Mouse (Mus musculus) testis, postnatal 10 days (tissue): ENCODE results near the gene Inpp5b.
A peak's percentile ranks its signal among the peaks of the same experiment; 100 is the strongest.
"Not testable (repeated sequence)": the region's sequence is repeated elsewhere in the genome, so short reads cannot be mapped to it uniquely, and the experiment has no call there.

Experiments used
- DNase-seq: peaks from one replicate; pipeline ENCODE4 v3.0.0; 2021; ENCODE audit warnings: low spot score

The Inpp5b gene

GRCm38 (mm10) chr4:124741376-124742343, at the start of gene Inpp5b:
TSS of gene Inpp5b (plus strand) at chr4:124741850.
- DNase-seq: peak; percentile 85

- no peak for DNase-seq
These were observed 49.2 kb upstream of the Inpp5b start for GRCm38 (mm10) chr4:124692416-124692861.

GRCm38 (mm10) chr4:124693135-124693894, 48.3 kb upstream of the Inpp5b start, which contains the start of gene Utp11:
TSS of gene Utp11 (minus strand) at chr4:124693600.
- DNase-seq: peak; percentile 84

GRCm38 (mm10) chr4:124694572-124694971, 47.1 kb upstream of the Inpp5b start:
- DNase-seq: no peak

GRCm38 (mm10) chr4:124695786-124696516, 45.7 kb upstream of the Inpp5b start:
- DNase-seq: no peak

- no peak for DNase-seq
These were observed 41.9 kb upstream of the Inpp5b start for GRCm38 (mm10) chr4:124699791-124700190.

GRCm38 (mm10) chr4:124700248-124700971, 41.2 kb upstream of the Inpp5b start, which contains the start of gene Fhl3:
TSS of gene Fhl3 (plus strand) at chr4:124700701.
- DNase-seq: peak; percentile 84

- DNase-seq: peak; percentile 51
These were observed 40.4 kb upstream of the Inpp5b start for GRCm38 (mm10) chr4:124701052-124701845.

GRCm38 (mm10) chr4:124701916-124702315, 39.7 kb upstream of the Inpp5b start:
- no peak for DNase-seq

- no peak for DNase-seq
These were observed 38.2 kb upstream of the Inpp5b start for GRCm38 (mm10) chr4:124703406-124703805.

GRCm38 (mm10) chr4:124703881-124704796, 37.5 kb upstream of the Inpp5b start:
- no peak for DNase-seq

GRCm38 (mm10) chr4:124704797-124705474, 36.7 kb upstream of the Inpp5b start:
- DNase-seq: peak; percentile 47

- DNase-seq: no peak
These were observed 35.9 kb upstream of the Inpp5b start for GRCm38 (mm10) chr4:124705661-124706269.

- peak; percentile 51 for DNase-seq
These were observed 34.1 kb upstream of the Inpp5b start for GRCm38 (mm10) chr4:124707381-124708199.

GRCm38 (mm10) chr4:124708200-124708517, 33.5 kb upstream of the Inpp5b start:
- not testable (repeated sequence) for DNase-seq

- DNase-seq: peak; percentile 93
These were observed 32.9 kb upstream of the Inpp5b start for GRCm38 (mm10) chr4:124708518-124709477.
